22 mouse cellular contexts compared by ENCODE assay signal in the genomic region with DNA sequence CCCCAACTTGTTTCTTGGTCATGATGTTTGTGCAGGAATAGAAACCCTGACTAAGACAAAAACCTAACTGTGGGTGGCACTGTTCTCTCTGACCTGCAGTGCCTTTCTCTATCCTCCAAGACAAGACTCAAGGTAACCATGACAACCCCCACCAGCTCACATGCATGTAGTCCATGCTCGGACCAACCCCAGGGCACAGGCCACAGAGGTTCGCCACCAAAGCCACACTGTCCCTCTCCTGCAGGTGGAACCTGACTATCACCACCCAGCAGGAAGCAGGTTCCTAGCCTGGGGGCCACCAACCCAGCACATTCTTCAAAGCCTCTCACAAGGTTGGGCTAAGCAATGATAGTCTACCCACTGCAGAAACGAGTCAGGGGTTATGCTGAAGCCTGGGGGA.
DNase-seq lines count a peak whose midpoint lies in the region; ATAC-seq lines count a peak whose summit lies in the region.
"Had no signal": no experiment of that assay in that cellular context is flagged by ENCODE, and none has a peak within 500 bp of the region (broad histone marks: within the 10 kb centered on the region; RNA-seq: fewer than 3 reads in every experiment).

No protein-coding gene starts in this region.

- H3K27ac ChIP-seq in hindbrain, embryonic 10.5 days: peak overlapping the region; percentile 24; the same call in 1 of the 2 replicates
- no peak overlapping the region for H3K27ac ChIP-seq in hindbrain, embryonic 11.5 days (ENCODE audit: low read depth, low read length)
- H3K27ac ChIP-seq: forebrain, embryonic 15.5 days; hindbrain, embryonic 12.5 days; intestine, embryonic 15.5 days; left cerebral cortex, adult 2 months; limb, embryonic 10.5 days; neural tube, embryonic 13.5 days had no signal

- peaks cover 49% of the 10 kb centered on the region for H3K4me1 ChIP-seq in hindbrain, embryonic 10.5 days (replicated peaks)
- no peaks in the 10 kb centered on the region for H3K4me1 ChIP-seq in hindbrain, embryonic 11.5 days (replicated peaks; ENCODE audit: control insufficient read depth, insufficient read depth, low read length)

- no peak overlapping the region for H3K9ac ChIP-seq in hindbrain, embryonic 11.5 days (ENCODE audit: low read depth, low read length)
- H3K9ac ChIP-seq: forebrain, embryonic 15.5 days; hindbrain, embryonic 12.5 days; intestine, embryonic 15.5 days; neural tube, embryonic 13.5 days had no signal

- no peak for ATAC-seq in hindbrain, embryonic 11.5 days (ENCODE audit: low FRiP score)
- ATAC-seq in neutrophil, adult 5-6 weeks (ENCODE audit: extremely low read depth, insufficient number of reproducible peaks, low FRiP score, poor library complexity, severe bottlenecking): 0 out of 2 replicates have a peak, but pooled peaks have one; percentile 14
- ATAC-seq: forebrain, embryonic 15.5 days; intestine, embryonic 15.5 days had no signal

- 35% methylated on average over 3 of the region's 3 CpGs for WGBS in hindbrain, embryonic 10.5 days
- 39% methylated on average over 3 of the region's 3 CpGs for WGBS in hindbrain, embryonic 11.5 days

- peaks cover 8% of the 10 kb centered on the region for H3K27me3 ChIP-seq in hindbrain, embryonic 10.5 days (ENCODE audit: insufficient read depth, poor library complexity, severe bottlenecking)
- no peaks in the 10 kb centered on the region for H3K27me3 ChIP-seq in hindbrain, embryonic 11.5 days (ENCODE audit: control insufficient read depth, insufficient read depth, low read length)
- H3K27me3 ChIP-seq: forebrain, embryonic 15.5 days; intestine, embryonic 15.5 days; neural tube, embryonic 13.5 days had no signal

- H3K4me2 ChIP-seq in hindbrain, embryonic 11.5 days (replicated peaks; ENCODE audit: low read depth, low read length): no peak overlapping the region
- H3K4me2 ChIP-seq: forebrain, embryonic 15.5 days; hindbrain, embryonic 12.5 days; intestine, embryonic 15.5 days; neural tube, embryonic 13.5 days had no signal

- H3K36me3 ChIP-seq in hindbrain, embryonic 10.5 days: no peaks in the 10 kb centered on the region
- H3K36me3 ChIP-seq in hindbrain, embryonic 11.5 days (ENCODE audit: control insufficient read depth, insufficient read depth, low read length): no peaks in the 10 kb centered on the region
- H3K36me3 ChIP-seq: forebrain, embryonic 15.5 days; G1E; hindbrain, embryonic 12.5 days; intestine, embryonic 15.5 days; limb, embryonic 10.5 days; neural tube, embryonic 13.5 days had no signal

- no peak overlapping the region for H3K4me3 ChIP-seq in hindbrain, embryonic 10.5 days
- no peak overlapping the region for H3K4me3 ChIP-seq in hindbrain, embryonic 11.5 days (ENCODE audit: low read depth, low read length)
- H3K4me3 ChIP-seq: forebrain, embryonic 15.5 days; hindbrain, embryonic 12.5 days; intestine, embryonic 15.5 days; left cerebral cortex, adult 2 months; limb, embryonic 10.5 days; neural tube, embryonic 13.5 days had no signal

- DNase-seq in hindbrain, embryonic 10.5 days (ENCODE audit: low spot score): no peak
- DNase-seq in hindbrain, embryonic 11.5 days (ENCODE audit: low spot score): no peak
- DNase-seq in thymus, postnatal 0 days (ENCODE audit: low spot score): peak; percentile 60
- no peak for DNase-seq in thymus, postnatal 10 days (ENCODE audit: low spot score in 2 of 2)
- no peak for DNase-seq in gastrocnemius, postnatal 25 days
- no peak for DNase-seq in left cerebral cortex, adult 8-10 months (ENCODE audit: low spot score in 2 of 2)
- DNase-seq: B cell, adult 2 months; cerebellum, adult 2 months; gastrocnemius, postnatal 14 days; kidney, postnatal 4 days; layer of hippocampus, adult 9-11 months; lung, adult 2 months; right cerebral cortex, postnatal 14 days; spleen, adult 18-20 months had no signal

- H3K9me3 ChIP-seq in hindbrain, embryonic 10.5 days: 0 out of 2 replicates have a peak, but pooled peaks cover 3% of the 10 kb centered on the region
- no peaks in the 10 kb centered on the region for H3K9me3 ChIP-seq in hindbrain, embryonic 11.5 days (ENCODE audit: control insufficient read depth, low read length)
- H3K9me3 ChIP-seq: forebrain, embryonic 15.5 days; G1E; hindbrain, embryonic 12.5 days; intestine, embryonic 15.5 days; limb, embryonic 10.5 days; neural tube, embryonic 13.5 days had no signal
